Mouse (Mus musculus): ENCODE results near the gene Irgq. TPM values are rescaled to one million over a fixed set of nuclear protein-coding genes. Genes with fewer than 3 reads are reported as not detected.
A peak's percentile ranks its signal among the peaks of the same experiment; 100 is the strongest.
"Not testable (repeated sequence)": the region's sequence is repeated elsewhere in the genome, so short reads cannot be mapped to it uniquely, and the experiment has no call there.

The Irgq gene
- total RNA-seq, 2 experiments from 2014 or later = 71.2 to 78.6 TPM

DNA sequence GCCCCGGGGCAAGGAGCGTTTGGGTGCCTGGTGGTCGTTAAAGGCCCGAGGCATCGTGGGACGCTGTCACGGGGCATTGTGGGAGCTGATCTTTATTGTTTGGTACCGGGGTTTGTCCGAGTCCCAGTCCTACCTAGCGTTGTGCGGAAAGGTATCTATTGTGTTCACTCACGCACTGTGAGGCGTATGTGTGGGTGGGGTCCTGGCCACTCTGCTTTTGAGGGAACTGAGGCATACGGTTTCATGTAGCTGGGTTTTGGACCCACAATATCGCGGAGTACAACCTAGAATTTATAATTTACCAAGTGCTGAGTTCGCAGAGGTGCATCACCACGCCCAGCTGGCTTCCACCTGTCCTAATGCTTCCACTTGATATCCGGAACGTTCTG, 22.8 kb upstream of the Irgq start:
- no peak for DNase-seq (ENCODE audit: low spot score in 2 of 2)

DNA sequence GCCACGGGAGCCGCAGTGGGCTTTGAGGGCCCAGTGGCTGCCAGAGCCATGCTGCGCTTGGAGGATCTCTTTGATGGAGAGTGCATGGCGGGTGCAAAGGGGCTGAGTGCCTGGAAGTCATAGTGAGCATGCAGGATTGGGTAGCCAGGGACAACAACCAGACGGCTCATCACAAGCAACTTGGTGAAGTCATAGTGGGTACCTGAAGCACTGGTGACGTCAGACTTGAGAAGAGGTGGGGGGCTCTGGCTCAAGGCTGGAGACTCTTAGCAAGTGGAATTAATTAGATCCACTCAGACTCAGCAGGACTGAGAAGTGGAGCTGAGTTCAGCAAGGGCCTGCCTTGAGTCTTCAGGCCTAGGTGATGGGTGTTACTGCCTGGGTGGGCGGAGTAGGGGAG, 18.1 kb upstream of the Irgq start, which contains the start of gene AC161166.1:
Gene AC161166.1, minus strand, starts transcription at position 101 of the 400 bp plus-strand sequence.
- no peak for DNase-seq (ENCODE audit: low spot score in 2 of 2)

DNA sequence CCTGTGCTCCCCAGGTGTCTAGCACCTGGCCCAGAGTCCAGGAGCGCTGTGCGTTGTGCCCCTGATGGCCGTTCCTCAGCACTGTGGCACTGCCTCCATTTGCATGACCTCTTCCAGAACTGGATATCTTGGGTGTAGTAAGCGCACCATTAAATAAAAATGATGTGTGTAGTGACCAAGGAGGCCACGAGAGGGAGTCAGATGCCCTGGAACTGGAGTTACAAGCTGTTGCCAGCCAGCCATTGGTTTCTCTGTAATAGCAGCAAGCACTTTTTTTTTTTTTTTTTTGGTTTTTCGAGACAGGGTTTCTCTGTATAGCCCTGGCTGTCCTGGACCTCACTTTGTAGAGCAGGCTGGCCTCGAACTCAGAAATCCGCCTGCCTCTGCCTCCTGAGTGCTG, 14.2 kb upstream of the Irgq start:
- peak in 1 of 2 experiments; percentile 48 for DNase-seq (ENCODE audit: low spot score in 2 of 2)

DNA sequence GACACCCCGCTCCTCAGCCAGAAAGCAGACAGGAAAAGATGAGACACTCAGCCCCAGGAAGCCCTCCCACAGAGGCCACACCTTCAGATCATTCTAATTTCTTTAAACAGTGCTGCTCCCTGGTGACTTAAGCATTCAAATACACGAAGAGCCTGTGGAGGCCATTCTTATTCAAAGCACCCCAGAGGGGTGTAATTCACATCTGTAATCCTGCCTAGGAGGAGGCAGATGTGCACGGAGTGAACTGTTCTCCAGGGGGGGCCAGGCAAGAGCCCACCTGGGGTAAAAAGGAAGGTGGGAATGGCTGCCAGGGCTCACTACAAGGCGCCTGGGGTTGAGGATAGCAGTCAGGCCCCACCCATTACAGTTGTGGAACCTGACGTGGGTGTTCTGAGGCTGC, 13.4 kb upstream of the Irgq start:
- DNase-seq (ENCODE audit: low spot score in 2 of 2) = no peak

DNA sequence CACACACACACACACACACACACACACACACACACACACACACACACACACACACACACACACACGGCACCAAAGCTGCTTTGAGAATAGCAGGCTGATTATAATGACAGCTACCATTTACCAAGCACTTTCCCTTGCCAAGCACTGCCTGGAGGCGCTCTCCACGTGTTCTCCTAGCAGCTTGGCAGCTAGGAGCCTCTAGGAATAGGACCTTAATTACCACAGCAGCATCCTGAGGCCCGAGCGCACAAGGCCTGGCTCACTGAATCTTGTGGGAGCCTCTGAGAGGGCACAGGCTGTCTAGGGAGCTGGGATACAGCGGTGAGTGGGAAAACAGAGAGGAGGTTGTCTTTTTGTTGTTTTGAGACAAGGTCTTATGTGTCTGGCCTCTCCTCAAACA, 12.8 kb upstream of the Irgq start:
- DNase-seq (ENCODE audit: low spot score in 2 of 2) = no peak

DNA sequence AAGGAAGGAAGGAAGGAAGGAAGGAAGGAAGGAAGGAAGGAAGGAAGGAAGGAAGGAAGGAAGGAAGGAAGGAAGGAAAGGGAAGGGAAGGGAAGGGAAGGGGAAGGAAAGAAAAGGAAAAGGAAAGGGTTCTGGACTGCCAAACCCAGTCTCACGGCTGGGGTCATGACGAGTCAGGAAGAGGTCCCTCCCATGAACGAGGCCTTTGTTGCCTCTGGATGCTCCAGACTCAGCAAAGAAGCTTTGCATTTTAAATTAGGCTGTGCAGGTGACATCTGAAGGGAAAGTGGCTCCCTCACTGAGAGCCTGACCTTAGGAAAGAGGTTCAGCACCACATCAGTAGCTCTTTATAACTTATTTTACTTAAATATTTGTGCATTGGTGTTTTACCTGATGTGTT, 11.4 kb upstream of the Irgq start:
- DNase-seq (ENCODE audit: low spot score in 2 of 2) = no peak

DNA sequence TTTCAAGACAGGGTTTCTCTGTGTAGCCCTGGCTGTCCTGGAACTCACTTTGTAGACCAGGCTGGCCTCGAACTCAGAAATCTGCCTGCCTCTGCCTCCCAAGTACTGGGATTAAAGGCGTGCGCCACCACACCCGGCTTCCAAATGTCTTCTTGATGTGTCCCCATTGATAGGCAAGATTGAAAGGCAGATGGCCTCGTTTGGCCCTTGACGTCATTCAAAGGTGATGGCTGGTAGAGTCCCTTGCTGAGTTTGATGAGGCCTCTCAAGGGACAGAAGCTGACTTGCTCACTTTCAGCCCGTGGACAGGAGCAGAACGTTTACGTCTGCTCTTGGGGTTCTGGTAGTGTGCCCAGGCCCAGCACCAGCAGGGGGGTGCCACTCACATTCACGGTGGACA, 10.4 kb upstream of the Irgq start:
- not testable (repeated sequence) for DNase-seq (ENCODE audit: low spot score in 2 of 2)

DNA sequence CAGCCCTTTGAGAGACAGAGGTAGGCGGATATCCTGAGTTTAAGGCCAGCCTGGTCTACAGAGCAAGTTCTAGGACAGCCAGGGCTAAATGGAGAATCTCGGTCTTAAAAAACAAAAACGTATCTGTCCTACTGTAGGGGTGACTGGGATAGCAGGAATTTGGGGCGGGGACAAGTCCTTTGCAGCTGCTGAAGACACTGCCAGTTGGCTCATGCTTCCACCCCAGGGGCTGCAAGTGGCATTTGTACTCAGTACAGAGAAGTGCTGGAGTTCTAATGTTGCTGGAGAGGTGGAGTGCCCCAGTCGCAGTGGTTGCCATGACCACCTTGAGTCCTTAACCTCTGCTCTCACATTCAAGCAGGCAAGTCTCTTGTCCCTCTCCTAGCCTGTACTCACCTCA, 7.7 kb upstream of the Irgq start:
- no peak for DNase-seq (ENCODE audit: low spot score in 2 of 2)

DNA sequence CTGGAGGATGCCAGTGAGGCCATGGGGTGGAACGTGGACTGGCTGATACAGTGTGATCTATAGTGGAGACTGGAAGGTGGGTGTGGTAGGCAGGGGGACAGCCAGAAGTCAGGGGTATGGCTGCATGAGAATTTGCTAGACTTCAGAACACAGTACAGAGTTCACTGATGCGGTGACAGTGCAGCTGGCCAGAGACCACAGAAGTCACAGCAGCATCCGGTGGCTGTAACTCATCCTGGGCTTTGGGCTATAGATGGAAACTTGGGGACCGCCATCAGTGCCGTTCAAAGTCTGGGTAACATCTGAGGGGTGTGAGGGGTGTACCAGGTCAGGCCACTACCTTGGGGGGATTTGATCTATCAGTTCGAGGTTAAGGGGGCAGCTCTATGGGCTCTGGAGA, 6.8 kb upstream of the Irgq start:
- no peak for DNase-seq (ENCODE audit: low spot score in 2 of 2)

DNA sequence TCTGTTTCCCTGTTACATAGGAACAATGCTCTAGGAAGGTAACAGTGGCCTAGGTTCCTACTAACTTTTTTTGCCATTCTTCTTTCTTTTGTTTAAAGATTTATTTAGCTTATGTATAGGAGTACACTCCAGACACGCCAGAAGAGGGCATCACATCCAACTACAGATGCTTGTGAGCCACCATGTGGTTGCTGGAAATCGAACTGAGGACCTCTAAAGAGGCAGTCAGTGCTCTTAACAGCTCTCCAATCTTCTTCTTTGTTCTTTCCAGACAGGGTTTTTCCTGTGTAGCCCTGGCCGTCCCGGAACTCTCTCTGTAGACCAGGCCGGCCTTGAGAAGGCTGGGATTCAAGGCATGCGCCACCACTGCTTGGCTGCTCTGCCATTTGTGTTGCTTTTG, 5.5 kb upstream of the Irgq start:
- DNase-seq (ENCODE audit: low spot score in 2 of 2) = no peak

DNA sequence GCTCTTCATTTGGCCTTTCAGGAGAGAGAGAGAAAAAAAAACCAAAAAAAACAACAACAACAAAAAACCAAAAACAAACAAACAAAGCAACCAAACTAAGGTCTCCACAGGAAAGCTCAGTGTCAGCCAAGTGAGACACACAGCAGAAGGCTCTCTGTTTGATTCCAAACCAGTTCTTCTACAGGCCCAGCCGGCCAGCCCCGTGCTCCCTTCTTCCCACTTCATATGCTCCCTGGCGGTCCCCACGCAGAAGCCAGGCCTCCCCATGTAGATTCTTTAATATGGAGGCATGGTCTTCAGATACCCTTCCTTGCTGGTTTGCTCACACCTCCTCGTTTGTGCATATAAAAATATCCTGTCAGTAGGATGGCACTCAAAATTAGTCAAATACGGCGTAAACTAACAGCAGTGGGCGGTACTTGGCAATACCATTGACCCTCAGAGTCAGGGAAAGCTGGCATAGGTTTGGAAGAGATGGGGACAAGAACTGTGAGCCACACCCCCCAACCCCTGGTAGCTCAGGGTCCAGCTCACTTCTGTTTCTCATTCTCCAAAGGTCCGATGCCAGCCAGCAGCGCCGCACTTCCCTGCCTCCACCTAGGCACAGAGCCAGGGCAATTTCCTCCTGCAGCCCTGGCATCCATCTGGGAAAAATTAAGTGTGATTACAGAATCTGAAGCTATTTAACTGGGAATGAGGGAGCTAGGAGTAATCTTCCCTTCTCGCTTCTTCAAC, 4.6 kb upstream of the Irgq start:
- DNase-seq (ENCODE audit: low spot score in 2 of 2) = no peak

DNA sequence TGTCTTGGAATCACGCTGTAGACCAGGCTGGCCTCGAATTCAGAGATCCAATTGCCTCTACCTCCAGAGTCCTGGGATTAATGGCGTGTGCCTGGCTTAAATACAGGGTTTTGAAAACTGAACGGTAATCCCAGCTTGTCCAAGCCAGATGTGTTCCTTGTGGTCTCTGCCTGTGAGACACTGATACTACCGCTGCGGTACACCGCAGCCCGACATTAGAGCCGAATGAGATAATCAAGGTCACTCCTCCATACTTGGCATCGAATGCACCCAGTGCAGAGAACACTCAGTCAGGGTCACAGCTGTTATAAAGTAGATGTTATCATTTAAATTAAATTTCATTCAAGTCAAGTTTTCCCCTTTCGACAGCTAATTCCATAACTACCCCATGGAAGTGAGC, 1.6 kb upstream of the Irgq start:
- DNase-seq (ENCODE audit: low spot score in 2 of 2) = no peak

DNA sequence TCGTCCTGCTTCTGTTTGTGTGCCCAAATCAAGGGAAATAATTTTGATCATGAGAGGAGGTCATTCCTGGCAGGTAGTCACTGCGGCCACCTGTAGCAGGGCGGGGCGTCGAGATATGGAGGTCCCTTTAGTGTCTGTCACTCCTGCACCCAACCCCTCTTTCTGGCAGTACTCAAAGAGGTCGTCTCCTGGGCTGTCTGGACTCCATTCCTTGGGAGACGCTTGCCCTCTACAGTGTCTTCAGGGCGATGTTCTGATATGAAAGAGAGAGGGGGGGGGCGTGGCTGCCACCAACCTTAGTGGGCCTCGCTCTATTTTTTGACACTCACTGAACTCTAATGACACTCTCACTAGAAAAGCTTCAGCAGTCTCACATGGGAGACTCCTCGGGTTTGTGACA, 909 bp upstream of the Irgq start:
- no peak for DNase-seq (ENCODE audit: low spot score in 2 of 2)

DNA sequence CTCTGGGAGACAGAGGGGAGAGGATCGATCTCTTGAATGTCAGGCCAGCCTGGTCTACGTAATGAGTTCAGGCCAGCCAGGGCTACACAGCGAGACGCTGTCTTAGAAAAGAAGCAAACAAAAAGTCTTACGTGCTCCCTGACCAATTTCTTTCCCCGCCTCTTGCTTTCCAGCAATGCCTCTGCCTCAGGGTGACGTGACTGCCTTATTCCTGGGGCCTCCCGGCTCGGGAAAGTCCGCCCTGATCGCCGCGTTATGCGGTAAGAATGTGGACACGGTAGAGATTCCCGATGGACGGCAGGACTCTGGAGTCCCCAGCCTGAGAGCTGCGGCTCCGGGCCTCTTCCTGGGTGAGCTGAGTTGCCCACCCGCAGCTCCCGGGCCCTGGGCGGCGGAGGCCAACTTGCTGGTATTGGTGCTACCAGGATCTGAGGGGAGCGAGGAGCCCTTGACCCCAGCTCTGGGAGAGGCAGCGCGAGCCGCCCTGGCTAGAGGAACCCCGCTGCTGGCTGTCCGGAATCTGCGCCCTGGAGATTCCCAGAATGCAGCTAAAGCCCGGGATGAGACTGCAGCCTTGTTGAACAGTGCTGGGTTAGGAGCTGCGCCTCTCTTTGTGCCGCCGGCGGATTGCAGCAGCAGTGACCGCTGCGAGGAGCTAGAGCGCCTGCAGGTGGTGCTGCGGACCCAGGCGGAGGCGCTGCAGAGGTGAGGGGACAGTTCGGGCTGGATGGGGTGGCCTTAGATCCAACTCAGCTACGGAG, 902 bp downstream of the Irgq start:
- DNase-seq (ENCODE audit: low spot score in 2 of 2) = peak; percentile 73 to 77

DNA sequence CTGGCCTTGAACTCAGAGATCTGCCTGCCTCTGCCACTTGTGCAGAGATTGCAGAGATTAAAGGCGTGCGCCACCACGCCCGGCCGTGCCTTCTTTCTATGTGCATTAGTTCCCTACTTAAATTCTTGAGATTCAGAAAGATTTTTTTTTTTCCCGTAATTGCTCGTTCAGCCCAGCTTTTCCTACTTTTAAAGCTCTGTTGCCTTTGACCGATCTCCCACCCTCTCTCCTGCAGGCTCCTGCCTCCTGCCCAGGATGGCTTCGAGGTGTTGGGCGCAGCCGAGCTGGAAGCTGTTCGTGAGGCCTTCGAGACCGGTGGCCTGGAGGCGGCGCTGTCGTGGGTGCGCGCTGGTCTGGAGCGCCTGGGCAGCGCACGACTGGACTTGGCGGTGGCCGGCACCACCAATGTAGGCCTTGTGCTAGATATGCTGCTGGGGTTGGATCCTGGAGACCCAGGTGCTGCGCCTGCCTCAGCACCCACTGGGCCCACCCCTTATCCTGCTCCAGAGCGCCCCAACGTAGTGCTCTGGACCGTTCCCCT, 2.6 kb downstream of the Irgq start:
- no peak for DNase-seq (ENCODE audit: low spot score in 2 of 2)

DNA sequence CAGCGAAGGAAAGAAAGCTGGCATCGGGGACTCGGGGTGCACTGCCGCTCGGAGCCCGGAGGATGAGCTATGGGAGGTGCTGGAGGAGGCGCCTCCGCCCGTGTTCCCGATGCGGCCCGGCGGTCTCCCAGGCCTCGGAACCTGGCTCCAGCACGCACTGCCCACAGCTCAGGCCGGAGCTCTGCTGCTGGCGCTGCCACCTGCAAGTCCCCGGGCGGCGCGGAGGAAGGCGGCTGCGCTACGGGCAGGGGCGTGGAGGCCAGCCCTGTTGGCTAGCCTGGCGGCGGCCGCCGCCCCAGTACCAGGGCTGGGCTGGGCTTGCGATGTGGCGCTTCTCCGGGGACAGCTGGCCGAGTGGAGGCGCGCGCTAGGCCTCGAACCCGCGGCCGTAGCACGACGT, 3.3 kb downstream of the Irgq start:
- DNase-seq (ENCODE audit: low spot score in 2 of 2) = no peak

DNA sequence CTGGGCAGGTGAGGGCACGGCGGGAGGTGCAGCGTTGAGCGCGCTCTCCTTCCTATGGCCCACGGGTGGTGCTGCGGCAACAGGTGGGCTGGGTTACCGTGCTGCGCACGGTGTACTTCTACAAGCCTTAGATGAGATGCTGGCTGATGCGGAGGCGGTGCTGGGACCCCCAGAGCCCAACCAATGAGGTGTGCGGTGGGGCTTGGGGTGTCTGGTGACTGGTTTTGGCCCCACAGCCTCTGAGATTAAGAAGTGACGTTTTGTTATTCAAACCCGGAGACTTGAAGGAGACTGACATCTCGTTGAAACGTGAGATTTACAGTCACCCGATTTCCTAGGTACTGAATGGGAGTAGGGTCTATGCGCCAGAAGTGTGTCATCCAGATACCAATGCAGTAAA, 3.8 kb downstream of the Irgq start:
- no peak for DNase-seq (ENCODE audit: low spot score in 2 of 2)

DNA sequence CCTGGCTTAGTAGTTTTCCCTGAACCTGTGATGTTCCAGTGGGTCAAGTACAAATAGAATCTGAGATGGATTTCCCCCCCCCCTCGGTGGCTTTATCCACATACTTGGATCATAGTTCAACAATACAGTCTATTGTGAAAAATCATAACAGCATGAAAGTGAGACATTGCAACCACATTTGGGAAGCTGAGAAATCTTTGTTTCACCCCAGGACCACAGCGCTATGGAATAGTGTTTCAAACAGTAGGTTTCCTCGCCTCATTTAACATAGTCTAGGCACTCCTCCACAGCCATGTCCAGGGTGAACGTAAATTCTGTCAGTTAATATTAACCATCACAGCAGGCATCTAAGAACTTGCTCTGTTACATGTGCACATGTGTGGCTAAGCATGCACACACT, 6.6 kb downstream of the Irgq start:
- no peak for DNase-seq (ENCODE audit: low spot score in 2 of 2)

DNA sequence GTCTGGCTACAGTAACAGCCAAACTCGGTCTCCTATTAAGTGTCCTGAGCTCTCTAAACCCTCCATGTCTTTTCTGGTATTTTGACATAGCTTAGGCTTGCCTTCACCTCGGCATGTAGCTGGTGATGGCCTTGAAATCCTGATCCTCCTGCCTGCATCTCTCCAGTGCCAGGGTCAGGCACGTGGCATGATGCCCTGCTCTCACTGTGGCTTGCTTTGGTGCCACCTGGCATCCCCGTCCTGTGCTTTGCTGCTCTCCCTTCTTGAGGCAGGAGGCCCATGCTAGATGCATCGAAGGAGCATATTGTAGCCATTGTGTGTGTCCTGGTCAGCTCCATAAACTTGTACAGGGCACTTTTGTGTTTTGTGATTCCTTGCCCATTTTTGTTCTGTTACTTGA, 7.1 kb downstream of the Irgq start:
- no peak for DNase-seq (ENCODE audit: low spot score in 2 of 2)

DNA sequence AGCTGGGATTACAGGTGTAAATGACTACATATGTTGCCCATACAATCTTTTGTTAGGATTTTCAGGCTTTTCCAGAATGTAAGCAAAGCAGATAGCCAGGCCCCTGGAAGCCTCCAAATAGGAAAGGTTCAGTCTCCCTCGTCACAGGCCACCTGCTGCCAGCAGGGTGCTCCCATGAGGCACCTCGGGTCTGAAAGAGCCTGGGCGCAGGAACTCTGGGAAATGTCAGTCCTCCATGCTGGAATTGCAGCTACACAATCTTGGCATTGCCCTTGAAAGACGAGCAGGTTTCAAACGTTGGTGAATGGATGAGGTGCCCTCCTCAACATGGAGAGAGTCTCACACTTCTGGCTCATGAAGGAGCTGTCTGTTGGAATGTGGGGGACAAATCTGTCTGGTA, 7.7 kb downstream of the Irgq start:
- peak in 1 of 2 experiments; percentile 44 for DNase-seq (ENCODE audit: low spot score in 2 of 2)

DNA sequence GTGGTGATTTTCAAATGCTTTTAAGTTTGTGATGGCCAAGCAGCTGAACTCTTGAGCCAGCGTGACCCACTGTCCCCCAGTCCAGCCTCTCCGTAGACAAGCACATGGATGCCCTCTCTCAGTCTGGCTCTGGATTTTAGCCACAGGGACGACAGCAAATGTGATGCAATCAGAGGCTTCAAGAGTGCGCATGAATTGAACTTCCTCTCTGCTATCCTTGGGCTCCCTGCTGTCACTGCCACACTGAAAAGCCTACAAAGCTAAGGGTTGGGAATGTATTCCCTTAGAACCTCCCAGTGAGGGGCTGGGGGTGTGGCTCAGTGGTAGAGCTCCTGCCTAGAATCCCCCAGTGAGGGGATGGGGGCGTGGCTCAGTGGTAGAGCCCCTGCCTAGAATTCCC, 8.2 kb downstream of the Irgq start:
- no peak for DNase-seq (ENCODE audit: low spot score in 2 of 2)

DNA sequence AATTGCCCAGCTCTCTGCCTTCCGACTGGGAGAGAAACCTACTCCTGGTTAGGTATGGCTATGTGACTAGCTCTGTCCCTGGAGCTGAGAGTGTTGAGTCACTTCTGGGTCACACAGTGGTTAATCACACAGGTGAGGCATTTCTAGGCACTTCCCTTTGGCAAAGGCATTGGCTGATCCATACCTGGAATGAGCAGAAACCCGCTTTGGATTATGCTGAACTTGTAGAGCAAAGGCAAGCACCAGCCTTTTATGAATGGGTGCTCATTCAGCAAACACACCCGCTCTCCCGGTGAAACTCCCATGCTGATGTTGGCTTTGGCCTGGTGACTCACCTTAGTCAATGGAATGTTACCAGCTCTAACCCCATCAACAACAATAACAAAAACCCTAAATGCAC, 9.2 kb downstream of the Irgq start:
- DNase-seq (ENCODE audit: low spot score in 2 of 2) = no peak

DNA sequence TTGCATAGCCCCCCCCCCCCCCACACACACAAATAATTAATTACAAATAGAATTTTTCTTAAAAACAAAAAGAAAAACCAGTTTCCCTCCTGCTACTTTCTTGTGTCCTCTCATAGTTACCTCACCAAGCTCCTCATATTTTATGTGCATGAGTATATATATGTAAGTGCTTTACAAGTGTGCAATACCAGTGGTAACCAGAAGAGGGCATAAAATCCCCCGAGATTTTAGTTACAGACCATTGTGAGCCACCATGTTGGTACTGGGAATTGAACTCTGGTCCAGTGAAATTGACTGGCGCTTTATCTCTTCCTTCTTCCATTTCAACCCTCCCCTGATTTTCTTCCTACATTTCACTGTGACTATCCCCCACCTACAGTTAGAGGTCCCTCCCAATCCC, 14.0 kb downstream of the Irgq start:
- no peak for DNase-seq (ENCODE audit: low spot score in 2 of 2)

Measured in left cerebral cortex, adult 18-20 months (tissue).